Mouse (Mus musculus) brown adipose tissue, adult 24 weeks (tissue): ENCODE data around the gene Pnpla3. TPM values are rescaled to one million over a fixed set of nuclear protein-coding genes. Genes with fewer than 3 reads are reported as not detected.

ENCODE experiments used
- polyA plus RNA-seq: library from polyadenylated mRNA; stranded (reverse); fragments of >200 nt; gene quantifications from 2 replicates; pipeline ENCODE4 v1.2.4, GENCODE M21; 2012; ENCODE audit not compliant: missing spikeins, insufficient read depth, insufficient read length

The Pnpla3 gene
- polyA plus RNA-seq, 1 experiment: 506 TPM

Other genes with a start within 250 kb of the Pnpla3 start
- not detected in 2 replicates for gene Efcab6, start 102.5 kb upstream of the Pnpla3 start, polyA plus RNA-seq
- gene Sult4a1, start 62.1 kb upstream of the Pnpla3 start, polyA plus RNA-seq: not detected in 2 replicates
- not detected in 2 replicates for gene Pnpla5, start 44.7 kb upstream of the Pnpla3 start, polyA plus RNA-seq
- gene Samm50, start 24.4 kb downstream of the Pnpla3 start, polyA plus RNA-seq: 177 and 266 TPM in 2 replicates
- gene Parvb, start 64.2 kb downstream of the Pnpla3 start, polyA plus RNA-seq: 3.0 and 8.7 TPM in 2 replicates
- 0.42 and 0.83 TPM in 2 replicates for gene Parvg, start 156.2 kb downstream of the Pnpla3 start, polyA plus RNA-seq